In the genomic region with DNA sequence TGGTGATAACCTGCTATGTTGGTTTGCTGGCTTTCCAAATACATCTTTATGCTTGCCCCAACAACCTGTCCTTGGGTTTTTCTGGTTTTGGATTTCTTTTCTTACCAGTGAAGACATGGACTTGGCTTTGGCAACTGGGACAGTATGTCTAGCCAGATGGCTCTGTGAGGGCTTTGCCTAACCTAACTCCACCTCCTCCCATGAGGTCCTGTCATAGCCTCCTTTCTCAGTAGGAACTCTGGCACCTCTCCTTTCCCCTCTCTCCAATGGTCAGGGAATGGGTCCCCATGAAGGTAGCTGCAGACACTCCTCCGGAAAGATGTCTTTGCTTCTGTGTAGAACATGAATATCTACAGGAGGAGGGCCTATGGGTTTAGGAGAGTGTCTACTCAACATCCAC, we compare ENCODE assay signal across 15 mouse cellular contexts. TPM values are rescaled to one million over a fixed set of nuclear protein-coding genes. Genes with fewer than 3 reads are reported as not detected.
DNase-seq lines count a peak whose midpoint lies in the region; ATAC-seq and TF ChIP-seq lines count a peak whose summit lies in the region.
"Had no signal": no experiment of that assay in that cellular context is flagged by ENCODE, and none has a peak within 500 bp of the region (broad histone marks: within the 10 kb centered on the region; RNA-seq: fewer than 3 reads in every experiment).

No protein-coding gene starts in this region.

- H3K9ac ChIP-seq in heart, adult 2 months (ENCODE audit: low read depth, low read length), result no peak overlapping the region
- H3K9ac ChIP-seq in forebrain, embryonic 13.5 days, result no peak overlapping the region
- no peak overlapping the region for H3K9ac ChIP-seq in midbrain, embryonic 14.5 days (replicated peaks; ENCODE audit: low read length)
- H3K9ac ChIP-seq: heart, embryonic 15.5 days; limb, embryonic 13.5 days; neural tube, embryonic 13.5 days had no signal

- no peak overlapping the region for H3K4me2 ChIP-seq in forebrain, embryonic 13.5 days
- H3K4me2 ChIP-seq in midbrain, embryonic 14.5 days (ENCODE audit: low read length), result no peak overlapping the region
- H3K4me2 ChIP-seq: heart, embryonic 15.5 days; limb, embryonic 13.5 days; neural tube, embryonic 13.5 days had no signal

- H3K27me3 ChIP-seq in heart, adult 2 months (ENCODE audit: control insufficient read depth, insufficient read depth, low read length), result no peaks in the 10 kb centered on the region
- H3K27me3 ChIP-seq in heart, embryonic 10.5 days (ENCODE audit: insufficient read depth, poor library complexity, severe bottlenecking), result no peaks in the 10 kb centered on the region
- H3K27me3 ChIP-seq in small intestine, adult 2 months (ENCODE audit: control insufficient read depth, insufficient read depth, low read length), result no peaks in the 10 kb centered on the region
- H3K27me3 ChIP-seq in forebrain, embryonic 13.5 days, result no peaks in the 10 kb centered on the region
- H3K27me3 ChIP-seq in midbrain, embryonic 14.5 days (ENCODE audit: control insufficient read depth, insufficient read depth, low read length), result no peaks in the 10 kb centered on the region
- H3K27me3 ChIP-seq: heart, embryonic 15.5 days; limb, embryonic 13.5 days; neural tube, embryonic 13.5 days had no signal

- TF ChIP-seq POLR2A in heart, adult 2 months (IDR thresholded peaks at IDR 0.05; ENCODE audit: insufficient read depth, low read depth, low read length), result no peak
- TF ChIP-seq POLR2A in small intestine, adult 2 months (IDR thresholded peaks at IDR 0.05; ENCODE audit: low read depth, low read length), result no peak

- H3K4me3 ChIP-seq in heart, adult 2 months, result no peak overlapping the region
- no peak overlapping the region for H3K4me3 ChIP-seq in heart, embryonic 10.5 days
- H3K4me3 ChIP-seq in small intestine, adult 2 months (ENCODE audit: low read depth, low read length), result no peak overlapping the region
- H3K4me3 ChIP-seq in forebrain, embryonic 13.5 days, result no peak overlapping the region
- no peak overlapping the region for H3K4me3 ChIP-seq in midbrain, embryonic 14.5 days (replicated peaks; ENCODE audit: low read depth, low read length)
- H3K4me3 ChIP-seq: heart, embryonic 15.5 days; limb, embryonic 13.5 days; neural tube, embryonic 13.5 days had no signal

- H3K4me1 ChIP-seq in heart, adult 2 months (ENCODE audit: control insufficient read depth, insufficient read depth, low read length), result peaks cover 12% of the 10 kb centered on the region
- no peaks in the 10 kb centered on the region for H3K4me1 ChIP-seq in heart, embryonic 10.5 days
- peaks cover 27% of the 10 kb centered on the region; the same call in 1 of the 2 replicates for H3K4me1 ChIP-seq in small intestine, adult 2 months (ENCODE audit: control insufficient read depth, insufficient read depth, insufficient read length, low read length)
- no peaks in the 10 kb centered on the region for H3K4me1 ChIP-seq in forebrain, embryonic 13.5 days
- H3K4me1 ChIP-seq in midbrain, embryonic 14.5 days (ENCODE audit: control insufficient read depth, insufficient read depth, low read length), result no peaks in the 10 kb centered on the region
- H3K4me1 ChIP-seq: heart, embryonic 15.5 days; limb, embryonic 13.5 days; neural tube, embryonic 13.5 days had no signal

- no peak for TF ChIP-seq CTCF in heart, adult 2 months (IDR thresholded peaks at IDR 0.05)
- TF ChIP-seq CTCF in small intestine, adult 2 months (IDR thresholded peaks at IDR 0.05; ENCODE audit: extremely low read depth, insufficient read length, insufficient replicate concordance, low read depth, low read length), result no peak

- no peak for TF ChIP-seq EP300 in heart, adult 2 months (IDR thresholded peaks at IDR 0.05; ENCODE audit: insufficient read depth, low read depth, low read length)

- whole genome bisulfite sequencing in heart, adult 2 months, result 74% methylated on average over 1 of the region's 1 CpGs
- 85% methylated on average over 1 of the region's 1 CpGs for WGBS in heart, embryonic 10.5 days
- 83% methylated on average over 1 of the region's 1 CpGs for WGBS in small intestine, adult 2 months
- WGBS in forebrain, embryonic 13.5 days, result 90% methylated on average over 1 of the region's 1 CpGs
- WGBS in midbrain, embryonic 14.5 days, result 84% methylated on average over 1 of the region's 1 CpGs

- H3K27ac ChIP-seq in heart, adult 2 months, result peak overlapping the region; percentile 79
- H3K27ac ChIP-seq in heart, embryonic 10.5 days, result no peak overlapping the region
- H3K27ac ChIP-seq in small intestine, adult 2 months (ENCODE audit: insufficient read depth, low read depth, low read length), result peak overlapping the region; percentile 95
- H3K27ac ChIP-seq in forebrain, embryonic 13.5 days, result no peak overlapping the region
- H3K27ac ChIP-seq in midbrain, embryonic 14.5 days (replicated peaks; ENCODE audit: low read depth, low read length), result no peak overlapping the region
- H3K27ac ChIP-seq: heart, embryonic 15.5 days; hindbrain, postnatal 0 days; limb, embryonic 13.5 days; neural tube, embryonic 13.5 days had no signal

- H3K79me2 ChIP-seq in heart, adult 2 months (replicated peaks; ENCODE audit: control insufficient read depth, insufficient read depth, low read length), result no peaks in the 10 kb centered on the region

- peak; percentile 41 to 57 for DNase-seq in heart, adult 2 months
- DNase-seq in heart, embryonic 10.5 days (ENCODE audit: low spot score), result no peak
- peak; percentile 60 to 84 for DNase-seq in cerebellum, adult 18-20 months
- peak; percentile 56 to 68 for DNase-seq in cerebellum, postnatal 25 days
- no peak for DNase-seq in midbrain, embryonic 14.5 days

- intact Hi-C loops in heart, adult 2 months (cut with DNase I), result loop anchor here (1.0 kb wide), 1 partner anchor 58 kb away; no protein-coding TSS in a partner anchor

- no peak for ATAC-seq in forebrain, embryonic 13.5 days
- no peak for ATAC-seq in midbrain, embryonic 14.5 days (ENCODE audit: low FRiP score, low TSS enrichment)
- ATAC-seq: hindbrain, postnatal 0 days had no signal

- H3K9me3 ChIP-seq in heart, embryonic 10.5 days, result no peaks in the 10 kb centered on the region
- no peaks in the 10 kb centered on the region for H3K9me3 ChIP-seq in forebrain, embryonic 13.5 days (replicated peaks)
- H3K9me3 ChIP-seq in midbrain, embryonic 14.5 days (ENCODE audit: control insufficient read depth, low read length), result no peaks in the 10 kb centered on the region
- H3K9me3 ChIP-seq: heart, embryonic 15.5 days; limb, embryonic 13.5 days; neural tube, embryonic 13.5 days had no signal

- H3K36me3 ChIP-seq in heart, adult 2 months (ENCODE audit: control insufficient read depth, insufficient read depth, low read length), result peaks cover 7% of the 10 kb centered on the region; the same call in 1 of the 2 replicates
- no peaks in the 10 kb centered on the region for H3K36me3 ChIP-seq in heart, embryonic 10.5 days
- no peaks in the 10 kb centered on the region for H3K36me3 ChIP-seq in small intestine, adult 2 months (ENCODE audit: control insufficient read depth, insufficient read depth, low read length)
- no peaks in the 10 kb centered on the region for H3K36me3 ChIP-seq in forebrain, embryonic 13.5 days (ENCODE audit: poor library complexity, severe bottlenecking)
- no peaks in the 10 kb centered on the region for H3K36me3 ChIP-seq in midbrain, embryonic 14.5 days (ENCODE audit: control insufficient read depth, insufficient read depth, low read length)
- H3K36me3 ChIP-seq: heart, embryonic 15.5 days; limb, embryonic 13.5 days; neural tube, embryonic 13.5 days had no signal

RNA-seq across cellular contexts. Expression of a gene that starts 29.7 kb away (rescaled TPM):
- total RNA-seq in heart, adult 2 months (2021), result not detected
- polyA plus RNA-seq in heart, adult 2 months (2012; rRNA removed), result 0.29 TPM in 1 of 2 replicates, not detected in the other
- 0.17 and 0.20 TPM in 2 replicates for polyA plus RNA-seq in heart, embryonic 10.5 days (2016; fragmentation: Nextera tagmentation; extraction: Ambion mirVana)
- 652 and 1,447 TPM in 2 replicates for polyA plus RNA-seq in small intestine, adult 2 months (2012; rRNA removed)
- polyA plus RNA-seq in forebrain, embryonic 13.5 days (2015; fragmentation: Nextera tagmentation; extraction: Ambion mirVana), result not detected in 2 replicates
- polyA plus RNA-seq in midbrain, embryonic 14.5 days (2014; fragmentation: Nextera tagmentation; extraction: Ambion mirVana), result not detected in 2 replicates
- total RNA-seq: hindbrain, postnatal 0 days; layer of hippocampus, adult 18-20 months; left cerebral cortex, adult 8-10 months; megakaryocyte, adult 5-6 weeks had no signal
- polyA plus RNA-seq: embryonic facial prominence, embryonic 11.5 days; hindbrain, postnatal 0 days; limb, embryonic 13.5 days; neural tube, embryonic 13.5 days had no signal

RNA-seq across cellular contexts. Expression of a gene that starts 43.2 kb away (rescaled TPM):
- 10 to 100 TPM; 31.8 to 43.8 TPM for total RNA-seq in heart, adult 2 months (2021)
- polyA plus RNA-seq in heart, adult 2 months (2012; rRNA removed), result 265 and 388 TPM in 2 replicates
- polyA plus RNA-seq in heart, embryonic 10.5 days (2016; fragmentation: Nextera tagmentation; extraction: Ambion mirVana), result 0.71 and 0.98 TPM in 2 replicates
- 286 and 307 TPM in 2 replicates for polyA plus RNA-seq in small intestine, adult 2 months (2012; rRNA removed)
- polyA plus RNA-seq in forebrain, embryonic 13.5 days (2015; fragmentation: Nextera tagmentation; extraction: Ambion mirVana), result 1.6 and 2.5 TPM in 2 replicates
- polyA plus RNA-seq in midbrain, embryonic 14.5 days (2014; fragmentation: Nextera tagmentation; extraction: Ambion mirVana), result 12.8 TPM in 1 of 2 replicates, not detected in the other

RNA-seq across cellular contexts. Expression of a gene that starts 45.4 kb away (rescaled TPM):
- total RNA-seq in heart, adult 2 months (2021), result under 1 TPM; 0.16 to 0.37 TPM
- 0.06 and 0.29 TPM in 2 replicates for polyA plus RNA-seq in heart, adult 2 months (2012; rRNA removed)
- 0.17 and 1.6 TPM in 2 replicates for polyA plus RNA-seq in heart, embryonic 10.5 days (2016; fragmentation: Nextera tagmentation; extraction: Ambion mirVana)
- 0.06 and 0.24 TPM in 2 replicates for polyA plus RNA-seq in small intestine, adult 2 months (2012; rRNA removed)
- 1.8 TPM in 2 replicates for polyA plus RNA-seq in forebrain, embryonic 13.5 days (2015; fragmentation: Nextera tagmentation; extraction: Ambion mirVana)
- polyA plus RNA-seq in midbrain, embryonic 14.5 days (2014; fragmentation: Nextera tagmentation; extraction: Ambion mirVana), result 3.3 and 3.9 TPM in 2 replicates
- total RNA-seq: megakaryocyte, adult 5-6 weeks had no signal

RNA-seq across cellular contexts. Expression of a gene that starts 52.7 kb away (rescaled TPM):
- total RNA-seq in heart, adult 2 months (2021), result 10 to 100 TPM; 56.3 to 68.8 TPM
- 175 and 210 TPM in 2 replicates for polyA plus RNA-seq in heart, adult 2 months (2012; rRNA removed)
- polyA plus RNA-seq in heart, embryonic 10.5 days (2016; fragmentation: Nextera tagmentation; extraction: Ambion mirVana), result 2.4 and 6.6 TPM in 2 replicates
- polyA plus RNA-seq in small intestine, adult 2 months (2012; rRNA removed), result 96.5 and 170 TPM in 2 replicates
- polyA plus RNA-seq in forebrain, embryonic 13.5 days (2015; fragmentation: Nextera tagmentation; extraction: Ambion mirVana), result 2.7 and 3.4 TPM in 2 replicates
- 5.8 and 9.4 TPM in 2 replicates for polyA plus RNA-seq in midbrain, embryonic 14.5 days (2014; fragmentation: Nextera tagmentation; extraction: Ambion mirVana)

Comparison
In these comparisons a context has a peak if more than half of its experiments do, and no peak if none do; other contexts are left out.
1. DNase-seq: peak in heart, adult 2 months (2 of 2), cerebellum, adult 18-20 months (2 of 2) and cerebellum, postnatal 25 days (2 of 2); none in heart, embryonic 10.5 days (single experiment) and midbrain, embryonic 14.5 days (single experiment).
2. H3K27ac ChIP-seq: peak in heart, adult 2 months (single experiment) and small intestine, adult 2 months (single experiment); none in heart, embryonic 10.5 days (single experiment), forebrain, embryonic 13.5 days (single experiment) and midbrain, embryonic 14.5 days (single experiment).
3. RNA of a gene that starts 43.2 kb away (polyA plus RNA-seq): 265 to 388 TPM in heart, adult 2 months and 286 to 307 TPM in small intestine, adult 2 months; 12.8 TPM in midbrain, embryonic 14.5 days, 1.6 to 2.5 TPM in forebrain, embryonic 13.5 days and 0.71 to 0.98 TPM in heart, embryonic 10.5 days; every median in the first group is over 10 times any median in the second.
4. RNA of a gene that starts 29.7 kb away (polyA plus RNA-seq): 652 to 1,447 TPM in small intestine, adult 2 months; 0.29 TPM in heart, adult 2 months, 0.17 to 0.20 TPM in heart, embryonic 10.5 days, not detected in forebrain, embryonic 13.5 days and not detected in midbrain, embryonic 14.5 days; every median in the first group is over 100 times any median in the second.